ENCODE assay signal across 35 mouse cellular contexts in the genomic region with DNA sequence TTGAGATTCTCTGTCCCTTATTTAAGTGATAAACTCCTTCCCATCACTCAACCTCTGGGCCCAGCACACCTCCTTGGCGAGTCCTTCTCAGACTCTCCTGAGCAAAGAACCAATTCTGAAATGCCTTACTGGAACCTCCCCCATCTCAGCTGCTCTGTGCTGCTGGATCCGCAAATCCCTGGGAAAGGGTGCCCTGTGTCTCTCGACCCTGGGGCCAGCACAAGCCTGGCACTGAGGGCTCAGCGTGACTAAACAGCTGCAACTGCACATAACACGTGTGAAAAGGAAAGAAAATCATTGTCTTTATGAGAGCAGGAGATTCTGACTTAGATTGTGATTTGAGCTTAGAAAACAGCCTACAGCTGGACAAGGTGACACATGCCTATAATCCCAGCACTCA.
"Had no signal": no experiment of that assay in that cellular context is flagged by ENCODE, and none has a peak within 500 bp of the region (broad histone marks: within the 10 kb centered on the region; RNA-seq: fewer than 3 reads in every experiment).

No protein-coding gene starts in this region.

- H3K9me3 ChIP-seq: heart, embryonic 10.5 days; heart, embryonic 12.5 days; heart, embryonic 13.5 days; heart, embryonic 15.5 days; hindbrain, embryonic 10.5 days; hindbrain, embryonic 12.5 days; hindbrain, embryonic 13.5 days; hindbrain, embryonic 15.5 days; intestine, embryonic 15.5 days; kidney, embryonic 15.5 days had no signal

- H3K4me1 ChIP-seq: heart, embryonic 15.5 days; hindbrain, embryonic 10.5 days; hindbrain, embryonic 12.5 days; hindbrain, embryonic 13.5 days; hindbrain, embryonic 15.5 days; intestine, embryonic 15.5 days; kidney, embryonic 15.5 days had no signal

- H3K36me3 ChIP-seq: heart, embryonic 10.5 days; heart, embryonic 12.5 days; heart, embryonic 13.5 days; heart, embryonic 15.5 days; hindbrain, embryonic 10.5 days; hindbrain, embryonic 12.5 days; hindbrain, embryonic 13.5 days; hindbrain, embryonic 15.5 days; intestine, embryonic 15.5 days; kidney, embryonic 15.5 days had no signal

- DNase-seq: heart, postnatal 10 days; heart, postnatal 14 days; heart, postnatal 36 days; heart, postnatal 4 days; kidney, adult 11 months; kidney, adult 18-20 months; kidney, adult 2 months; kidney, adult 8-10 months; kidney, adult 9 months; kidney, postnatal 10 days; kidney, postnatal 14 days; kidney, postnatal 25 days; kidney, postnatal 36 days; kidney, postnatal 4 days; layer of hippocampus, adult 9-11 months; layer of hippocampus, postnatal 36 days had no signal

- H3K27ac ChIP-seq: heart, embryonic 10.5 days; heart, embryonic 13.5 days; heart, embryonic 15.5 days; hindbrain, embryonic 10.5 days; hindbrain, embryonic 12.5 days; hindbrain, embryonic 13.5 days; hindbrain, embryonic 14.5 days; hindbrain, embryonic 15.5 days; hindbrain, postnatal 0 days; intestine, embryonic 15.5 days; kidney, embryonic 15.5 days; kidney, postnatal 0 days; layer of hippocampus, adult 2 months had no signal

- H3K9ac ChIP-seq: heart, embryonic 12.5 days; heart, embryonic 13.5 days; heart, embryonic 15.5 days; hindbrain, embryonic 12.5 days; hindbrain, embryonic 13.5 days; hindbrain, embryonic 14.5 days; hindbrain, embryonic 15.5 days; intestine, embryonic 15.5 days; kidney, embryonic 15.5 days had no signal

- ATAC-seq: hindbrain, embryonic 16.5 days; hindbrain, postnatal 0 days; inflammation-experienced regulatory T-cells, adult 6 months; intestine, embryonic 15.5 days; intestine, embryonic 16.5 days; intestine, postnatal 0 days had no signal

- H3K4me2 ChIP-seq: heart, embryonic 11.5 days; heart, embryonic 12.5 days; heart, embryonic 13.5 days; heart, embryonic 15.5 days; hindbrain, embryonic 12.5 days; hindbrain, embryonic 13.5 days; hindbrain, embryonic 14.5 days; hindbrain, embryonic 15.5 days; intestine, embryonic 15.5 days; kidney, embryonic 15.5 days had no signal

- H3K4me3 ChIP-seq: heart, embryonic 10.5 days; heart, embryonic 12.5 days; heart, embryonic 13.5 days; heart, embryonic 15.5 days; hindbrain, embryonic 10.5 days; hindbrain, embryonic 12.5 days; hindbrain, embryonic 13.5 days; hindbrain, embryonic 15.5 days; intestine, embryonic 15.5 days; kidney, embryonic 15.5 days; layer of hippocampus, adult 2 months had no signal

- H3K27me3 ChIP-seq: heart, embryonic 12.5 days; heart, embryonic 13.5 days; heart, embryonic 15.5 days; hindbrain, embryonic 12.5 days; hindbrain, embryonic 13.5 days; hindbrain, embryonic 15.5 days; intestine, embryonic 15.5 days; kidney, embryonic 15.5 days had no signal
